Mouse (Mus musculus): ENCODE results near the gene Fance.

Fance gene

DNA sequence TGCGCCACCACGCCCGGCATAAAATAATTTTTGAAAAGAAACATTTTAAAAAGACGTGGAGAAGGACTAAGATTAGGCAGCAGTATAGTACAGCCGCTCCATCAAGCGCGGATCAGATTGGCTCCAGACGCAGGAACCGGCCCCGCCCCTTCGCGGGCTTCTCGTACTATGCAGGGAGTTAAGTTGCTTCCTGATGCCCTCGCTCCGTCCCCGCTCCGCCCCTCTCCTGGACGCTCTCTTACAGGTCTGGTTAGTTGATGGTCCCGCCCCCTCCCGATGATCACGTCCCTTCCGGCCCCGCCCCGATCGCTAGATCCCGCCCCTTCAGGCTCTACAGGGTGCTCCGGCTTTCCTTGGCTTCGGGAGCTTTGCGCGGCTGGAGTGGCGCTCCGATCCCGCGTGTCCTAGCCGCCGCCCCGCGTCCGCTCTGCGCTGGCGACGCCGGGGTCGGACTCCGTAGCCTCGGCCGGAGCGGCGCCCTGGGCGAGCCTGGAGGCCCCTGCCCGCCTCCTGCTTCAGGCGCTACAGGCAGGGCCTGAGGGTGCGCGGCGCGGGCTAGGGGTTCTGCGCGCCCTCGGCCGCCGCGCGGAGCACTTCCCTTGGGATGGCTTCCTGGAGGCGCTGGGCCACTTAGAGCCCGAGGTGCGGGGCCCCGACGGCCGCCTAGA is at the start of gene Fance:
Fance (plus strand) TSS at position 308 of the 668 bp plus-strand sequence.
- peak; percentile 92 for DNase-seq

GRCm38 (mm10) chr17:28267251-28267650 is 46.1 kb upstream of the Fance start:
- no peak for DNase-seq

DNA sequence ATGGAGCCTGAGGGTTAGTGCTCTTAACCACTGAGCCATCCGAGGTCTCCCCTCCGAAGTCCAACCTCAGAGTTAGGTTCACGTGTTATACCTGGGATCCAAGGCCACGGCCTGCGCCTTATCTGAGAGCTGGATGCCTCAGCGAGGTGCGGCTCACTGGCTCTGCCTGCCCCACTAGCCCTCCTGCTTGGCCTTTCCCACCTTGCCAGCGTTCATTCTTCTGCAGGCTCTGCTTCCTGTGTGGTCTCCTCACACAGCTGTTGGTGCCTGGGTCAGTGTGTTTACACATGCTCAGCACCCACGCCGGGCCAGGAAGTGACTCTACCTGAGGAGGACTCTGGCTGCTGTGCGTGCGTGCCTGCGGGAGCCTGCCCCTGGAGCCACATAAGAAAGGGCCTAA is 43.2 kb upstream of the Fance start:
- no peak for DNase-seq

GRCm38 (mm10) chr17:28271537-28272266 is 41.6 kb upstream of the Fance start:
- DNase-seq: no peak

- DNase-seq: no peak
Observed at GRCm38 (mm10) chr17:28272281-28272680, 41.0 kb upstream of the Fance start.

GRCm38 (mm10) chr17:28272837-28273236 is 40.5 kb upstream of the Fance start:
- no peak for DNase-seq

DNA sequence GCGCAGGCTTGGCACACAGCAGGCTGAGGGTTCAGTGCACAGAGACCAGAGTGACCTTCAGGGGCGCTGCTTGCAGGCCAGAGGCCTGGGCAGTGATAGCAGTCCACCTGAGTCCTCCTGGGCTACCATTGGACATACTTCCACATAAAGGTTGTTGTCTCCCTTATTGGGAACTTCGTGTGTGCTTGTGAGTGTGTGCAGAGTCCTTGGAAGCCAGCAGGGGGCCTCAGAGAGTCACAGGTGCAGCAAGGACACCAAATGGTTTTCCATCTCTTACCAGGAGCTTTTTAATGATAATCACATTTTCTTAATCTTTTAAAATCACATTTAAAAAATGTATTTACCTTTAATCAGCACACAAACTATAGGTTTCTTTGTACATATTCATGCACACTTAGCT is 38.6 kb upstream of the Fance start:
- DNase-seq: no peak

DNA sequence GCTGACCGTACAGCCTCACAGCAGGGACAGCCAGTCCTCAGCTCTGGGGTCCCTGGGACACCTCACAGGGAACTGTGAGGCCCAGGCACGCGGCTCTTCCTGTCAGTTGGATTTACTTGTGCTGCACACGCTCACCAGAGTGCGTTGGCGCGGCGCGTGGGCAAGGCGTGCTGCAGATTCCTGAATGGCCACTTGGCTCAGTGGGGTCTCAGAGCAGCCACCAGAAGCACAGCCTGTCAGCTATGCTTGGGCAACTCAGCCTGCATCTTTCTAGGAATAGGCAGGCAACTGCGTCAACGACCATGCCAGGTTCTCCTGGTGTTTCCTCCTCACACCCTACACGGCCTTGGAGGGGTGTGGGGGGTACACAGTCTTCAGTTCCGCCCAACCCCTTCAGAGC is 36.1 kb upstream of the Fance start:
- no peak for DNase-seq

DNA sequence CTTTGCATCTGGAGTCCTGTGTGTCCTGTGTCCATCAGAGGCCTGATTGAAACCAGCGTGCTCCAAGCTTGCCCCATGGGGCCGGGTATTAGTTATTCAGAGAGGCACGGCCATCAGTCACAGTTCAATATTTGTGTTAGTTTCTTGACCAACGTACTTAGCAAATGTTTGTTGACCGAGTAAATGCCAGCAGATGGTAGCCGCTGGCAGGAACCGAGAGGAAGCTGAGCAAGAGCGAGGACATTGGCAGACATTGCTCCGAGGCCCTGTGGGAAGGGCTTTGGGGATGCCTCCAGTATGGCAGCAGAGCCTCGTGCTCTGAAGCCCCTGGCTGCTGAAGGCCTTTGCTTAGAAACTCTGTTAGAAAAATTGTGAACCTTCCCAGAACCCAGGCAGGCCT is 35.6 kb upstream of the Fance start:
- DNase-seq: no peak

- no peak for DNase-seq
Observed at GRCm38 (mm10) chr17:28278156-28278555, 35.2 kb upstream of the Fance start.

DNA sequence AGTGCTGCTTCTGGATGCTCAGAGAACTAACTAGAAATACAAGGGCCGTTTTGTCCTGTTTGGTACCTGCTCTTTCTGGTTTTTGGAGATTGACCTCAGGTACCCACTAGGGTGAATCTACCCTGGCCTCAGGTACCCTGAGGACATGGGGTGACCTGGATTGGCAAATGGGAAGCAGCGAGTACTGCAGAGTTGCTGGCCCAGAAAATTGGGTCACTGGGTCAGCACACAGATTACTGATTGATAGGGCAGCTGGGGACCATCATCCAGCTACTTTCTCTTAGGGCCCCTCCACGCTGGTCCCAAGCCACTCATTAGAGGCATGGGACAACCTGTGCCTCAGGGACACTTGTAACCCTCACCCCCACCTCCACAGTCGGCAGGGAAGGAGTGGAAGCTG is 34.1 kb upstream of the Fance start:
- DNase-seq: no peak

- no peak for DNase-seq
Observed at GRCm38 (mm10) chr17:28279780-28280422, 33.4 kb upstream of the Fance start.

- no peak for DNase-seq
Observed at GRCm38 (mm10) chr17:28280423-28280800, 32.9 kb upstream of the Fance start.

DNA sequence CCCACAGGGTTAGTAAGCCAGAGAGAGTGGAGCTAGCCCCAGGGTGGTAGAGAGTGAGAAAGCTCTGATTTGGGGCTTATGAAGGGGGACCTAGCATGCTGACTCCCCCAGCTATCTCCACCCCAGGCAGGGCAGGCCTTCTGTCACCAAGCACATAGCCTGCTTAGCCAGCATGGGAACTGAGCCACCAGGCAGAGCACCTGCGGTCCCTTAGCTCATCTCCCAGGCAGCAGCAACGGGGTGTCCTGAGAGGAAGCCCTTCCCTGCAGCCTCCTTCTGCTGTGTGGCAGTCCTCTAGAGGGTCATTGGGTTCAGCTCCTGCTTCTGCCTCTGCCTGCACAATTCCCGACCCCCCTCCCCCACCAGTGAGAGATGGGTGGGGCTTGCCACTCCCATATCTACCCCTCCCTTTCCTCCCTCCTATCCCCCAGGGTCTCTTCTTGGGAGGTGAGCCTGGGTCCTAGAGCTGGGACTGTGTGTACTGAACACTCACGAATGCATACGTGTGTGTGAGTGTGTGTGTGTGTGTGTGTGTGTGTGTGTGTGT is 32.4 kb upstream of the Fance start:
- no peak for DNase-seq

GRCm38 (mm10) chr17:28281866-28282441 is 31.4 kb upstream of the Fance start:
- DNase-seq: no peak

- no peak for DNase-seq
Observed at GRCm38 (mm10) chr17:28283199-28283598, 30.1 kb upstream of the Fance start.

GRCm38 (mm10) chr17:28286133-28286532 is 27.2 kb upstream of the Fance start:
- no peak for DNase-seq

- DNase-seq: no peak
Observed at GRCm38 (mm10) chr17:28286964-28287363, 26.4 kb upstream of the Fance start.

DNA sequence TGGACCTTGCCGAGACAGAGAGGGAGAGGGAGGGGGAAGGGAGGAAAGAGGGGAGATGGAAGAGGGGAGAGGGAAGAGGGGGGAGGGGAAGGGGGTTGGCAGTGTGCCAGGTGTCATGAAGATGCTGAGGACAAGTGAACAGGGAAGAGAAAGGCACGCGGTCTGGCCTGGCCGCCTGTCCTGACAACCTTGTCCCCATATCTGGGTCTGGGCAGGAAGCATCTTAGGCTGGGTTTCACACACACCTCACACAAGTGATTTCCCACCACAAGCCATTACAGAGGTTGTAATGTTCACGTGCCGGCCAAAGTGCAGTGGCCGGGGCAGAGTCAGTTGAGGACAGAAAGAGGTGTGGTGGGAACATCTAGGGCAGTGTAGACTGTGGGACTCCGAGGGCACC is 25.7 kb upstream of the Fance start:
- no peak for DNase-seq

- DNase-seq: no peak
Observed at GRCm38 (mm10) chr17:28287980-28288379, 25.3 kb upstream of the Fance start.

GRCm38 (mm10) chr17:28290262-28290661 is 23.1 kb upstream of the Fance start:
- no peak for DNase-seq

DNA sequence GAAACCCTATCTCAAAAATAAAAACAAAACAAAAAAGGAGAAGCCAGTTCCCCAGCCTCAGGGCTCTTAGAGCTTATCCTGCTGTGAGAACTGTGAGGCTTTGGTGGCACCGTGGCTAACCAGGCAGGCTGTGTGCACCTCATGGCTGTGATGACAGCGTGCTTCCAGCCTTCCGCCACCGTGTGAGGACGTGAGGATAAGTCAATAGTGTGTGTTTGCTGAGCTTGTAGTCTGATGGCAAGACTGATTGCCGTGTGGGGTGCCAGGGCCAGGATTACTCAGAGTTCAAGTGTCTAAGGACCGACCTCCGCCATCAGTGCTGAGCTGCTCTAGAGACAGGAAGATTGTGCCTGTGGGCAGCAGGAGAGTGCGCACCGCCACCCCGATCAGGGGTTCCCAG is 22.6 kb upstream of the Fance start:
- DNase-seq: no peak

DNA sequence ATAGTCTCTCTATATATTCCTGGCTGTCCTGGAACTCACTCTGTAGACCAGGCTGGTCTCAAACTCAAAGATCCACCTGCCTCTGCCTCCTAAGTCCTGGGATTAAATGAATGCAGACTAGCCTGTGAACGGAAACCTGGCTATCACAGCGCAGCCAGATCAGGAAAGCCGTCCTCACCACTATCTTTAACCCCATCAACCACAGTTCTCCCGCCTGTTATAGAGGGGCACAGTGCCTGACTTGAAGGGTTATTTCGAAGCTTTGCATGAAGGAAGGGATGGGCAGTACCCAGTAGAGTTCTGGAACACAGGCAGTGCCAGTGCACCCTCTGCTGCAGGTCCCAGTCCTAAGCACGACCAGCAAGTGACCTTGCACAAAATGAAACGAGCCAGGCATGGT is 22.0 kb upstream of the Fance start:
- no peak for DNase-seq

GRCm38 (mm10) chr17:28293716-28294115 is 19.6 kb upstream of the Fance start:
- DNase-seq: no peak

All from cerebellum, adult 8-10 months (tissue).